Mouse (Mus musculus) forebrain, embryonic 16.5 days (tissue): ENCODE results near the gene Grik4. TPM values are rescaled to one million over a fixed set of nuclear protein-coding genes. Genes with fewer than 3 reads are reported as not detected.

Experiments used
- ATAC-seq: fragments of 200-750 bp; cut with Nextera tagmentation; 2 replicates; pipeline ENCODE4 v1.8.0; 2017; ENCODE audit warnings: mild to moderate bottlenecking, moderate library complexity
- H3K27ac ChIP-seq: fragments of 300-500 bp; sonication (generic); 2 replicates; pipeline ENCODE4 v1.5.1; 2014; ENCODE audit warnings: low read length, control low read depth
- H3K27me3 ChIP-seq: fragments of 300-500 bp; sonication (generic); replicated peaks from 2 replicates; pipeline ENCODE4 v1.6.1; 2014; ENCODE audit warnings: low read length; ENCODE audit not compliant: control insufficient read depth, insufficient read depth
- H3K36me3 ChIP-seq: fragments of 300-500 bp; sonication (generic); 2 replicates; pipeline ENCODE4 v1.6.1; 2014; ENCODE audit not compliant: control insufficient read depth, insufficient read depth
- H3K4me1 ChIP-seq: fragments of 300-500 bp; sonication (generic); replicated peaks from 2 replicates; pipeline ENCODE4 v1.6.1; 2014; ENCODE audit warnings: low read length; ENCODE audit not compliant: control insufficient read depth, insufficient read depth
- H3K4me2 ChIP-seq: fragments of 300-500 bp; sonication (generic); 2 replicates; pipeline ENCODE4 v1.6.1; 2014; ENCODE audit warnings: mild to moderate bottlenecking, low read length, control low read depth
- H3K4me3 ChIP-seq: fragments of 300-500 bp; sonication (generic); replicated peaks from 2 replicates; pipeline ENCODE4 v1.5.1; 2014; ENCODE audit warnings: mild to moderate bottlenecking, low read length, control low read depth
- H3K9ac ChIP-seq: fragments of 300-500 bp; sonication (generic); replicated peaks from 2 replicates; pipeline ENCODE4 v1.6.1; 2014; ENCODE audit warnings: low read depth, low read length, control low read depth
- H3K9me3 ChIP-seq: fragments of 300-500 bp; sonication (generic); 2 replicates; pipeline ENCODE4 v1.6.1; 2016; ENCODE audit warnings: low read length; ENCODE audit not compliant: control insufficient read depth
- WGBS: fragments of 180-500 bp; shearing (Covaris S2); extraction: QIAGEN DNeasy Blood & Tissue Kit; methylation state at CpG from one replicate; pipeline ENCODE4 v1.1.7; 2014; 5-methylcytosine and 5-hydroxymethylcytosine counted together
- polyA plus RNA-seq: library from polyadenylated mRNA; unstranded; fragments of >200 nt; fragmentation: Nextera tagmentation; extraction: Ambion mirVana; gene quantifications from 2 replicates; pipeline ENCODE4 v1.2.1, GENCODE M21; 2015

The Grik4 gene
- polyA plus RNA-seq, 1 experiment from 2014 or later, result 4.8 TPM

GRCm38 (mm10) chr9:42703191-42703854 is 241.0 kb downstream of the Grik4 start:
- no peaks in the 10 kb centered on the region for H3K36me3 ChIP-seq
- no peak overlapping the region for H3K4me2 ChIP-seq
- H3K27me3 ChIP-seq, result no peaks in the 10 kb centered on the region
- ATAC-seq, result no peak
- 37% methylated on average over 8 of the region's 8 CpGs for WGBS
- no peaks in the 10 kb centered on the region for H3K4me1 ChIP-seq
- no peak overlapping the region for H3K9ac ChIP-seq
- no peak overlapping the region for H3K4me3 ChIP-seq
- 0 out of 2 replicates have a peak, but pooled peaks cover 2% of the 10 kb centered on the region for H3K9me3 ChIP-seq
- no peak overlapping the region for H3K27ac ChIP-seq

- Histone ChIP-seq H3K9ac (no peak overlapping the region), H3K4me2 (no peak overlapping the region), H3K36me3 (no peaks in the 10 kb centered on the region), H3K4me3 (no peak overlapping the region), H3K27me3 (no peaks in the 10 kb centered on the region), H3K9me3 (0 out of 2 replicates have a peak, but pooled peaks cover 2% of the 10 kb centered on the region), H3K4me1 (no peaks in the 10 kb centered on the region), H3K27ac (no peak overlapping the region)
- 90% methylated on average over 11 of the region's 11 CpGs for WGBS
- ATAC-seq, result no peak
Observed at GRCm38 (mm10) chr9:42702231-42703132, 241.8 kb downstream of the Grik4 start.

GRCm38 (mm10) chr9:42701729-42702128 is 242.6 kb downstream of the Grik4 start:
- Histone ChIP-seq H3K4me2 (no peak overlapping the region), H3K36me3 (no peaks in the 10 kb centered on the region), H3K9ac (no peak overlapping the region), H3K4me3 (no peak overlapping the region), H3K27ac (no peak overlapping the region), H3K4me1 (no peaks in the 10 kb centered on the region), H3K27me3 (no peaks in the 10 kb centered on the region), H3K9me3 (0 out of 2 replicates have a peak, but pooled peaks cover 2% of the 10 kb centered on the region)
- 80% methylated on average over 5 of the region's 5 CpGs for WGBS
- ATAC-seq, result no peak

- Histone ChIP-seq H3K27ac (no peak overlapping the region), H3K4me2 (no peak overlapping the region), H3K27me3 (no peaks in the 10 kb centered on the region), H3K4me3 (no peak overlapping the region), H3K9ac (no peak overlapping the region), H3K4me1 (no peaks in the 10 kb centered on the region), H3K36me3 (no peaks in the 10 kb centered on the region), H3K9me3 (no peaks in the 10 kb centered on the region)
- 85% methylated on average over 8 of the region's 8 CpGs for WGBS
- no peak for ATAC-seq
Observed at GRCm38 (mm10) chr9:42693024-42693423, 251.3 kb downstream of the Grik4 start.

GRCm38 (mm10) chr9:42688143-42688542 is 256.1 kb downstream of the Grik4 start:
- no peaks in the 10 kb centered on the region for H3K36me3 ChIP-seq
- WGBS, result 33% methylated on average over 4 of the region's 4 CpGs
- no peak for ATAC-seq

GRCm38 (mm10) chr9:42686104-42686503 is 258.2 kb downstream of the Grik4 start:
- WGBS, result 76% methylated on average over 5 of the region's 5 CpGs
- H3K4me3 ChIP-seq, result no peak overlapping the region
- no peaks in the 10 kb centered on the region for H3K9me3 ChIP-seq
- H3K36me3 ChIP-seq, result no peaks in the 10 kb centered on the region
- H3K4me1 ChIP-seq, result no peaks in the 10 kb centered on the region
- H3K27me3 ChIP-seq, result no peaks in the 10 kb centered on the region
- no peak overlapping the region for H3K27ac ChIP-seq
- no peak overlapping the region for H3K4me2 ChIP-seq
- no peak overlapping the region for H3K9ac ChIP-seq
- no peak for ATAC-seq

More at GRCm38 (mm10) chr9:42688143-42688542, 256.1 kb downstream of the Grik4 start:
- Histone ChIP-seq H3K4me2 (no peak overlapping the region), H3K27ac (no peak overlapping the region), H3K9ac (no peak overlapping the region), H3K4me1 (no peaks in the 10 kb centered on the region), H3K9me3 (no peaks in the 10 kb centered on the region), H3K27me3 (no peaks in the 10 kb centered on the region), H3K4me3 (no peak overlapping the region)

GRCm38 (mm10) chr9:42674017-42674412 is 270.3 kb downstream of the Grik4 start:
- Histone ChIP-seq H3K9me3 (no peaks in the 10 kb centered on the region), H3K4me1 (peaks cover 7% of the 10 kb centered on the region), H3K4me2 (no peak overlapping the region), H3K27ac (no peak overlapping the region), H3K36me3 (no peaks in the 10 kb centered on the region), H3K27me3 (no peaks in the 10 kb centered on the region), H3K4me3 (no peak overlapping the region), H3K9ac (no peak overlapping the region)
- WGBS, result 59% methylated on average over 5 of the region's 5 CpGs
- ATAC-seq, result no peak

- no peak overlapping the region for H3K4me2 ChIP-seq
- H3K4me3 ChIP-seq, result no peak overlapping the region
- no peaks in the 10 kb centered on the region for H3K27me3 ChIP-seq
- ATAC-seq, result no peak
- peaks cover 7% of the 10 kb centered on the region for H3K4me1 ChIP-seq
- no peaks in the 10 kb centered on the region for H3K9me3 ChIP-seq
- H3K27ac ChIP-seq, result no peak overlapping the region
- WGBS, result 68% methylated on average over 12 of the region's 12 CpGs
- no peaks in the 10 kb centered on the region for H3K36me3 ChIP-seq
- H3K9ac ChIP-seq, result no peak overlapping the region
Observed at GRCm38 (mm10) chr9:42673385-42674016, 270.8 kb downstream of the Grik4 start.

- H3K4me3 ChIP-seq, result no peak overlapping the region
- no peaks in the 10 kb centered on the region for H3K36me3 ChIP-seq
- H3K27ac ChIP-seq, result no peak overlapping the region
- ATAC-seq, result no peak
- H3K9ac ChIP-seq, result no peak overlapping the region
- 81% methylated on average over 8 of the region's 8 CpGs for WGBS
- peaks cover 7% of the 10 kb centered on the region for H3K4me1 ChIP-seq
- no peaks in the 10 kb centered on the region for H3K9me3 ChIP-seq
- no peak overlapping the region for H3K4me2 ChIP-seq
- no peaks in the 10 kb centered on the region for H3K27me3 ChIP-seq
Observed at GRCm38 (mm10) chr9:42672982-42673381, 271.3 kb downstream of the Grik4 start.
